Mouse (Mus musculus): ENCODE measurements around the gene Gatad2a.

Gene Gatad2a

DNA sequence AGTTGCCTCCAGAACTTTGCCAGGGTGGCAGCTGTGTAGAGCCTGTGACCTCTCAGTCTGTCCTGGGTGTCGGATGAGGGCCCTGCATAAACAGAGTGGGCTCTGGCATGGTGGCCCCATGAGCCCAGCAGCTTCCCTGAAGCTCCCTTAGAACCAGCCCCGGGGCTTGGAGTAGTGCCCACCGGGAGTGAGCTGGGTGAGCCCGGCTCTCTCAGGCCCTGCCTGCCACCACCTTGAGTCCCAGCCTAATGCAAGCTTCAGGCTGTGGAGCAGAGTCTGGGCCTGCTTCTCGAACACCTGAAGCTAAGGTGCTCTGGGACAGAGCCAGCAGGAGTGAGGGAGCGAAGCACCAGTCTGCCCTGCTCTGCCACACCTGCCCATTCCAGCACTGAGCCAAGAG, 125.3 kb downstream of the Gatad2a start:
- no peak for DNase-seq (ENCODE audit: low spot score)

DNA sequence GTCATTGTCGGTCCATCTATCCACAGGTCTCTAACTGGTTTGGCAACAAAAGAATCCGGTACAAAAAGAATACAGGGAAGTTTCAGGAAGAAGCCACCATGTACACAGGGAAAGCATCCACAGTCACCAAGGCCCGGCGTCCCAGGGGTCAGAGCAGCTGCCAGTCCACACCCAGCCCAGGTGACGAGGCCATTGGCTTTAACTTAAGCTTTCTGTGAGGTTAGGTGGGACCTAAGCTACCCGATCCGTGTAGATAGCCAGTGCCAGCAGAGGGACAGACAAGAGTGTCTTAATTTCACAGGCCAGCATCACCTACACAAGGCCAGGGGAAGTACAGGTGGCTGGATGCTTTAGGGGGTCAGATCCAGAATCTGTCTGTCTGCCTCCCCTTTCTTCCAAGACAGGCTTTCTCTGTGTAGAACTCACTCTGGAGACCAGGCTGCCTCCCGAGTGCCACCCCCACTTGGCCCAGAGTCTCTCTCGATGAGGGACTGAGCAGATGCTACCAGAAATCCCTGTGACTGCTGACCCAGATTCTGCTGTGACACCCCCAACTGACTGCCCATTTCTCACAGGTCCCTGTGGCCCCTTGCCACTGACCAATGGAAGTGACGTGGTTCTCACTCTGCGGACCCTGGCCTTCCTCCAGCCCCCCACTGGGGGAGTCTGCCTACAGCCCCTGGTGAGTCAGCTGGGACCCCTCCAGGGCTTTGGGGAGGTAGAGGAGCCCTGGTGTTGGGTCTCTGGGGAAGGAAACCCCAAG, 126.0 kb downstream of the Gatad2a start:
- no peak for DNase-seq (ENCODE audit: low spot score)

DNA sequence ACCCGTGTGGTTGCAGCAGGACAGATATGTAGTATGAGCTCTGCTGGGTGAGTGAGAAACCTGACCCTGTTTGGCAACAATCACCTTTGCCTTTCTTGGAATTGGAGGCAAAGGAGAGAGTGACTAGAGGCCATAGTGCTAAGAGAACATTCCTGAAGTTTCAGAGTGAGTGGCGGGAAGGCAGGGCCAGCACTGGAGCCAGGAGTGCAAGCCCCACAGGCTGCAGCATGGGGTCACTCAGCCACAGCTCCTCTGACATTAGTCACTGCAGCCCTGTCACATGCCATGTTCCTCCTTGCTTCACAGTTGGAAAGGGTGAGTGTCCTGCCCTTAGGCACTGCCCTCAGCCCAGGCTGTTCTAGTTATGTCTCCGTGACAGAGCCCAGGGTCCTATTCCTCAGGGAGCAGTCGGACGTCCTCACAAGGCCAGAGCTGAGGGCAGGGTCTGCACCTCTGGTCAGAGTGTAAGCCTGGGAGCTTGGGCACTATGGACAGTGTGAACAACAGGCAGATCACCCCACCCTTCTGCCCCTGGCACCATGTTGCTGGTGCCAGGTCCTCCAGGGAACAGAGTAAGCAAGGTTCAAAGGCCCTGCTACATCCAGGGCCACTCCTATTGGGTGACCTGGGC, 128.4 kb downstream of the Gatad2a start:
- no peak for DNase-seq (ENCODE audit: low spot score)

DNA sequence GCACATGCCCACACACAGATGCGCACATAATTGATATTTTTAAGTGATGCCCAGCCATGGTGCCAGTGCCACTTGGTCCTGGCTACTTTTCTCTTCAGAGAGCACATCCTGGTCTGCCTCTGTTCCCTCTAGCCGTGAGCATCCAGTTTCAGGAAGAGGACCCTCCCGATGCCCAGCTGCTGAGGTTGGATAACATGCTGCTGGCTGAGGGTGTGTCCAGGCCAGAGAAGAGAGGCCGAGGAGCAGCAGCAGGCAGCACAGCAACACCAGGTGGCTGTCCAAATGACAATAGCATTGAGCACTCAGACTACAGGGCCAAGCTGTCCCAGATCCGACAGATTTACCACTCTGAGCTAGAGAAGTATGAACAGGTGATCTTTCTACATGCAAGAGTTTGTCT, 132.0 kb downstream of the Gatad2a start:
- DNase-seq (ENCODE audit: low spot score), result no peak

DNA sequence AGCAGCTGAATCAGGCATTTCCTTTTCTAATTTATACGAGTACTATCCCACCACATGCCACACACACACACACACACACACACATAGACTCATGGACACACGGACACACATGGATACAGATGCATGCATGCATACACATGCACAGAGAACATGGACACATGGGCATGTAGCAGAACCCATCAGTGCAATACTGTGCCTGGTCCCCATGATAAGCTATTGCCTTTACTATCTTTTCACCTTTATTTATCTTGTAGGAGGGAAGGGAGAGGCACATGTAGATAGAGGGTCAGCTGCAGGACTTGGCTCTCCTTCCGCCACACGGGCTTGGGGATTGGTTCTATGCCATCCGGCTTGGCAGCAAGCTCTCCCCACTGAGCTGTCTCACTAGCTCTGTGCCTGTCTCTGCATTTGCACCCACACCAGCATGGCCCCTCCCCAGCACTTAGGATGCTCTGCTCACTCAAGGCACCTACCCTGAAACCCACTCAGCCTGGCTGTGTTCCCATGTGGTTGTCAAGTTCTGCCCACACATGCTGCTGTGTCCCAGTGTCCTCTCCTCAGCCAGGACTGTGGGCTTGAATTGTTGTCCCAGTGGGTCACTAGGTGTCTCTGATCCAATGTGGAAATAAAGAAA, 132.7 kb downstream of the Gatad2a start:
- DNase-seq (ENCODE audit: low spot score), result no peak

DNA sequence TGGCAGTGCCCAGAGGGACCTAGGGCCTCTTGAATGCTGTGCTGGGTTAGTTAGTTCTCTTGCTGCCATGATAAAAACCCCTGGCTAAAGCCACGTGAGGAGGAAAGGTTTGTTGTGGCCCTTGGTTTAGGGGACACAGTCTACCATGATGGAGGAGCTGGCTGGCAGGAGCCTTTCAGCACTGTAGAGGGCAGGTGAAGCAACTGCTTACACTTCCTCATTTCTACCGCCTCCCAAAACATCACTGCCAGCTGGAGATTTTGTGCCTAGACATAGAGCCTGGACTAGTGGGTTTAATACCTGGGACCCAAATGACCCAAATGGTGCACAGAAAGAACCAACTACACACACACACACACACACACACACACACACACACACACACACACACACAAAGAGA, 134.9 kb downstream of the Gatad2a start:
- DNase-seq (ENCODE audit: low spot score), result no peak

DNA sequence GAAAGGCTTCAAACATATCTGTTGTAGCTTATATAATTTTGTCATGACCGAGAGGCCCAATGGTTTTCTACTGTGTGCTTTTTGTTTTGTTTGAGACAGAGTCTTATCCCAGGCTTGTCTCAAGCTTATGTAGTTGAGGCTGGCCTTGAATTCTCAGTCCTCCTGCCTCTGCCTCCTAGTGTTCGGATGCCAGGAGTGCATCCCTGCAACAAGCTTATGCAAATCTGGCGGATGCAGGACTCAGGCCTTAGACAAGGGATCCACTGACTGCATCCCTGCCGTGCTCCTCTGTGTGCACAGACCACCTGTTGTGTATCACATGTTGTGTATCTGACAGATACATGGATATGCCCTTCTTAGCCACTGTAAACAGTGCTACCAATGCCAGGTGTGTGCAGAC, 135.4 kb downstream of the Gatad2a start:
- DNase-seq (ENCODE audit: low spot score), result no peak
